Mouse (Mus musculus): ENCODE results near the gene Rplp0.

The Rplp0 gene

DNA sequence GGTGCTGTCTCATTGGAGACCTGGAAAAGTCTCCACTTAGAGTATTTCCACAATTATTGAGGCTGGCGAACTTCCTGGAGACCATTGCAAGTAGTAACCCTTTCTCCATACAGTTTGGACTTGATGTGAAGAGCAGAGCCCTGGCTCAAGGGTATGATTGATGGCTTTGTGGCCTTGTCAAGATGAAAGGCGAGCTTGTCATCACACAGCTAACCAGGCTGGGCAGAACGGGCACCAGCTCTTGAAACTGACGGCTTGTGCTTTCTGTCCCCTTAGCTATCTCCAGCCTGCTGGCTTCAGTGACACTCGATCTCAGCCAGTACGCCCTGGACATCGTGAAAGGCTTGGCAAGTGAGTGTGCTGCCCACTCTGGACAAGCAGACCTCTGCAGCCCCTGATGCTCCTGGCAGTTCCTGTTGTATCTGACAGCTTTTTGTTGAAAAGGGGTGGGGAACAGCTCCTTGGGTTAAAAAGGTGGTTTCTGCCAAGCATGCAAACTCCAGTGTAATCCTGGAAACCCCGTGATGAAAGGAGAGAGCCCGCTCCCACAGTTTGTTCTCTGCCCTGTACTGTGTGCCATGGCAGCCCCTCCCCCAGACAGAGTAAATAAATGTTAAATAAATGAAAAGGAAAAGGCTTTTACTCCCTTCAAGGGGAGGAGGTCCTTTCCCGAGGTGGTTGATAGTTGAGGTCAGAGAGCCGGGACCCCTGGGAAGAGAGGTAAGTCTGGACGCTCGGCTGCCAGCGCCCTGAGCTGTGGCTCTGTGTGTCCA lies 21.1 kb downstream of the Rplp0 start:
- no peak for DNase-seq (ENCODE audit: extremely low read depth, low read depth)

GRCm38 (mm10) chr5:115581662-115582061 lies 22.4 kb downstream of the Rplp0 start:
- no peak for DNase-seq (ENCODE audit: extremely low read depth, low read depth)

DNA sequence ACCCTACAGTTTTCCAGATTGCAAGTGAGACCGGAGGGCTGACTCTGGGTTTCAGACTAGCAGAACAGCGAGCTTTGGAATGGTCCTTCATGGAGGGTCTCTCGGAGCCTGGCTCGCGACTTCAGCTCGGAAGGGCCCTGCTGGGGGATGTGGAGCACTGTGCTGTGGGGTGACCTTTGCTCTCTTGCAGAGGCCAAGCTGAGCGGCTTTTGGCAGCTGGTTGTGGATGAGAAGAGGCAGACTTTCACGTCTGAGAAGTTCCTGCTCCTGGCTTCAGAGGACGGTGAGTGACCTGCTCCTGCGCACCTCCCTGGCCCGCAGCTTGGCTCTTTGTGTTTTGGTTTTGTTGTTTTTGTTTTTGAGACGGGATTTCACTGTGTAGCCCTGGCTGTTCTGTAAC lies 26.3 kb downstream of the Rplp0 start:
- no peak for DNase-seq (ENCODE audit: extremely low read depth, low read depth)

DNA sequence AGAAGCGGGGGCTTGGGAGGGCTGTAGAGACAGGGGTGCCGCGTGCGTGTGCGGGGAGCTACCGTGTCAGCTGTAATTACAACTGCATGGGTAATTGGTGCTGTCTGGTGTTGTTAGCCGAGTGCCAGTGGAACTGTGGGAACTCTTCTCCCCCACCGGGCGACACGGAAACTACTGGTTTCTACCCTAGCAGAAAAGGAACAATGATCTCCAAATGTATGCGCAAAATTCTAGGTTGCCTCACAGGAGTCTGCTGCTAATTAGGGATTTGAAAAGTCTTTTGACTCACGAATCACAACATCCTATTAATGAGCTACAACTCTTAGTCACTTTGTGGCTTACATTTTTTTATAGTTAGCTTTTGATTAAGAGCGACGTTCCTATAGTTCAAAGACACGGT lies 26.9 kb downstream of the Rplp0 start:
- DNase-seq (ENCODE audit: extremely low read depth, low read depth), result no peak

GRCm38 (mm10) chr5:115586780-115587179 lies 27.5 kb downstream of the Rplp0 start:
- DNase-seq (ENCODE audit: extremely low read depth, low read depth), result no peak

DNA sequence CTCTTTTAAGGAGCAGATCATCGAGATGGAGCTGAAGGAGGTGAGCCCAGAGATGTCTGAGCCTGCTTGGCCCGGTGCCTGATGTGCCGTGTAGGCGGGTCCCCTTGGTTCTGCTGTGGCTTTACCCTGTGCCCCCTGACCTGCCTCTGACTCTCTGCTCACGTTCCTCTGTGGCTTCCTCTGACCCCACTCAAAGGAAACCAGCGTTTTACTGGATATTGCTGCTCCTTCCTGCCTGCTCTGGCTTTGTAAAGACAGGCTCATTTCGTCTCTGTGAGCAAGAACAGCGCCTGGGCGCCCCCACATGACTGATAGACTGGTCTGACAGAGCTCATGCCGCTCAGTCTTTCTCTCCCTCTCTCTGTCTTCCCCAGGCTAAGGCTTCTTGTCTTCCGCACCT lies 31.8 kb downstream of the Rplp0 start:
- DNase-seq (ENCODE audit: extremely low read depth, low read depth), result no peak

DNA sequence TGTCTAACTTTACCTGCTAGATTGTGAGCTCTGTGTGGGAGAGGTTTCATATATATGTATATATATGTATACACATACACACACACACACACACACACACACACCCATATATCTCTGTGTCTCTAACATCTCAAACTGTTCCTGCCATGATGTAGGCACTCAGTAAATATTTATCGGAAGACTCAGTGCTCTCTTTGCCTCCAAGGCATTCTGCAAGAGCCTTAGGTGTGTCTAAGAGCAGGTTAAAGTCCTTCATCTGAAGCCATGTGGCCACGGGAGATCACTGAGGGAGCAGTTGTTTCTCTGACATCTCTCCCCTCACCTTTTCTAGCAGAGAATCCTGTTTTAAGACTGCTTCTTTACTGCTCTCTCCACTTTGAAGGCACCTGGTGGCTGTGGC lies 32.2 kb downstream of the Rplp0 start:
- DNase-seq (ENCODE audit: extremely low read depth, low read depth), result no peak

GRCm38 (mm10) chr5:115603561-115603960 lies 44.3 kb downstream of the Rplp0 start:
- no peak for DNase-seq (ENCODE audit: extremely low read depth, low read depth)

- DNase-seq (ENCODE audit: extremely low read depth, low read depth), result no peak
These were observed 52.3 kb downstream of the Rplp0 start for GRCm38 (mm10) chr5:115611566-115611965.
